Mouse (Mus musculus): ENCODE data around the gene Olfr608. TPM values are rescaled to one million over a fixed set of nuclear protein-coding genes. Genes with fewer than 3 reads are reported as not detected.
"Not testable (repeated sequence)": the region's sequence is repeated elsewhere in the genome, so short reads cannot be mapped to it uniquely, and the experiment has no call there.

The Olfr608 gene
- polyA plus RNA-seq (2014; fragmentation: Nextera tagmentation; extraction: Ambion mirVana): not detected in 2 replicates

GRCm38 (mm10) chr7:103469577-103469976 lies at the start of gene Olfr608:
Gene Olfr608, plus strand, starts transcription at chr7:103469877.
- no peak within 1 kb of the TSS for H3K9ac ChIP-seq (ENCODE audit: low read length)
- no peak within 1 kb of the TSS for H3K4me3 ChIP-seq (ENCODE audit: low read depth, low read length)
- no peak for ATAC-seq
- H3K4me1 ChIP-seq (ENCODE audit: control insufficient read depth, insufficient read depth, low read length): no peaks in the 10 kb centered on the region
- no peaks in the 10 kb centered on the region for H3K27me3 ChIP-seq (replicated peaks; ENCODE audit: control insufficient read depth, insufficient read depth, low read length)
- no peak within 1 kb of the TSS for H3K4me2 ChIP-seq (ENCODE audit: low read length)
- H3K9me3 ChIP-seq (replicated peaks; ENCODE audit: control insufficient read depth, low read length): no peaks in the 10 kb centered on the region
- H3K27ac ChIP-seq (ENCODE audit: low read depth, low read length): no peak within 1 kb of the TSS
- no peaks in the 10 kb centered on the region for H3K36me3 ChIP-seq (ENCODE audit: control insufficient read depth, insufficient read depth, low read length)
- no peak for DNase-seq (ENCODE audit: low spot score)

- no peaks in the 10 kb centered on the region for H3K4me1 ChIP-seq (ENCODE audit: control insufficient read depth, insufficient read depth, low read length)
- H3K9me3 ChIP-seq (replicated peaks; ENCODE audit: control insufficient read depth, low read length): no peaks in the 10 kb centered on the region
- DNase-seq (ENCODE audit: low spot score) (no peak), ATAC-seq (no peak)
- H3K27me3 ChIP-seq (replicated peaks; ENCODE audit: control insufficient read depth, insufficient read depth, low read length): no peaks in the 10 kb centered on the region
- 100% methylated on average over 1 of the region's 1 CpGs for WGBS
- H3K27ac ChIP-seq (ENCODE audit: low read depth, low read length): no peak within 1 kb of the TSS
- no peak within 1 kb of the TSS for H3K4me2 ChIP-seq (ENCODE audit: low read length)
- H3K4me3 ChIP-seq (ENCODE audit: low read depth, low read length): no peak within 1 kb of the TSS
- H3K36me3 ChIP-seq (ENCODE audit: control insufficient read depth, insufficient read depth, low read length): no peaks in the 10 kb centered on the region
- no peak within 1 kb of the TSS for H3K9ac ChIP-seq (ENCODE audit: low read length)
These were observed 24.3 kb upstream of the Olfr608 start, which contains the start of gene Olfr605 for GRCm38 (mm10) chr7:103445339-103445738. Gene Olfr605, minus strand, starts transcription at chr7:103445439.

GRCm38 (mm10) chr7:103448746-103449145 lies 20.9 kb upstream of the Olfr608 start, which contains the start of gene Olfr606:
Gene Olfr606, plus strand, starts transcription at chr7:103449046.
- ATAC-seq (no peak), DNase-seq (ENCODE audit: low spot score) (no peak)
- no peaks in the 10 kb centered on the region for H3K9me3 ChIP-seq (replicated peaks; ENCODE audit: control insufficient read depth, low read length)
- H3K27me3 ChIP-seq (replicated peaks; ENCODE audit: control insufficient read depth, insufficient read depth, low read length): no peaks in the 10 kb centered on the region
- 90% methylated on average over 2 of the region's 2 CpGs for WGBS
- H3K4me1 ChIP-seq (ENCODE audit: control insufficient read depth, insufficient read depth, low read length): no peaks in the 10 kb centered on the region
- no peak within 1 kb of the TSS for H3K27ac ChIP-seq (ENCODE audit: low read depth, low read length)
- no peaks in the 10 kb centered on the region for H3K36me3 ChIP-seq (ENCODE audit: control insufficient read depth, insufficient read depth, low read length)
- H3K4me2 ChIP-seq (ENCODE audit: low read length): no peak within 1 kb of the TSS
- H3K9ac ChIP-seq (ENCODE audit: low read length): no peak within 1 kb of the TSS
- no peak within 1 kb of the TSS for H3K4me3 ChIP-seq (ENCODE audit: low read depth, low read length)

GRCm38 (mm10) chr7:103460590-103460989 lies 9.1 kb upstream of the Olfr608 start:
- Histone ChIP-seq H3K27ac (ENCODE audit: low read depth, low read length) (no peak overlapping the region), H3K27me3 (replicated peaks; ENCODE audit: control insufficient read depth, insufficient read depth, low read length) (no peaks in the 10 kb centered on the region), H3K36me3 (ENCODE audit: control insufficient read depth, insufficient read depth, low read length) (no peaks in the 10 kb centered on the region), H3K9me3 (replicated peaks; ENCODE audit: control insufficient read depth, low read length) (no peaks in the 10 kb centered on the region), H3K9ac (ENCODE audit: low read length) (no peak overlapping the region), H3K4me2 (ENCODE audit: low read length) (no peak overlapping the region), H3K4me1 (ENCODE audit: control insufficient read depth, insufficient read depth, low read length) (no peaks in the 10 kb centered on the region), H3K4me3 (ENCODE audit: low read depth, low read length) (no peak overlapping the region)
- ATAC-seq: no peak
- DNase-seq (ENCODE audit: low spot score): no peak
- 91% methylated on average over 5 of the region's 5 CpGs for WGBS

- H3K9ac ChIP-seq (ENCODE audit: low read length); H3K27ac ChIP-seq (ENCODE audit: low read depth, low read length); H3K36me3 ChIP-seq (ENCODE audit: control insufficient read depth, insufficient read depth, low read length); H3K4me3 ChIP-seq (ENCODE audit: low read depth, low read length); H3K9me3 ChIP-seq (replicated peaks; ENCODE audit: control insufficient read depth, low read length); H3K4me1 ChIP-seq (ENCODE audit: control insufficient read depth, insufficient read depth, low read length); H3K27me3 ChIP-seq (replicated peaks; ENCODE audit: control insufficient read depth, insufficient read depth, low read length); ATAC-seq; H3K4me2 ChIP-seq (ENCODE audit: low read length): not testable (repeated sequence)
- 87% methylated on average over 9 of the region's 9 CpGs for WGBS
- DNase-seq (ENCODE audit: low spot score): peak; percentile 0
These were observed 7.4 kb downstream of the Olfr608 start for GRCm38 (mm10) chr7:103477106-103477505.

GRCm38 (mm10) chr7:103497962-103498361 lies 28.3 kb downstream of the Olfr608 start, which contains the start of gene Olfr609:
Gene Olfr609, minus strand, starts transcription at chr7:103498062.
- no peaks in the 10 kb centered on the region for H3K27me3 ChIP-seq (replicated peaks; ENCODE audit: control insufficient read depth, insufficient read depth, low read length)

GRCm38 (mm10) chr7:103512022-103512421 lies 42.3 kb downstream of the Olfr608 start, which contains the start of gene Olfr610:
Gene Olfr610, minus strand, starts transcription at chr7:103512122.
- no peaks in the 10 kb centered on the region for H3K27me3 ChIP-seq (replicated peaks; ENCODE audit: control insufficient read depth, insufficient read depth, low read length)
- H3K4me3 ChIP-seq (ENCODE audit: low read depth, low read length): no peak within 1 kb of the TSS
- 87% methylated on average over 2 of the region's 2 CpGs for WGBS
- H3K36me3 ChIP-seq (ENCODE audit: control insufficient read depth, insufficient read depth, low read length): no peaks in the 10 kb centered on the region
- H3K4me2 ChIP-seq (ENCODE audit: low read length): no peak within 1 kb of the TSS
- H3K4me1 ChIP-seq (ENCODE audit: control insufficient read depth, insufficient read depth, low read length): no peaks in the 10 kb centered on the region
- DNase-seq (ENCODE audit: low spot score) (no peak), ATAC-seq (no peak)
- no peak within 1 kb of the TSS for H3K9ac ChIP-seq (ENCODE audit: low read length)
- no peak within 1 kb of the TSS for H3K27ac ChIP-seq (ENCODE audit: low read depth, low read length)
- H3K9me3 ChIP-seq (replicated peaks; ENCODE audit: control insufficient read depth, low read length): no peaks in the 10 kb centered on the region

More at GRCm38 (mm10) chr7:103497962-103498361, 28.3 kb downstream of the Olfr608 start, which contains the start of gene Olfr609:
- Histone ChIP-seq H3K27ac (ENCODE audit: low read depth, low read length) (no peak within 1 kb of the TSS), H3K4me2 (ENCODE audit: low read length) (no peak within 1 kb of the TSS), H3K9ac (ENCODE audit: low read length) (no peak within 1 kb of the TSS), H3K4me3 (ENCODE audit: low read depth, low read length) (no peak within 1 kb of the TSS), H3K9me3 (replicated peaks; ENCODE audit: control insufficient read depth, low read length) (no peaks in the 10 kb centered on the region), H3K4me1 (ENCODE audit: control insufficient read depth, insufficient read depth, low read length) (no peaks in the 10 kb centered on the region), H3K36me3 (ENCODE audit: control insufficient read depth, insufficient read depth, low read length) (no peaks in the 10 kb centered on the region)
- WGBS: 73% methylated on average over 1 of the region's 1 CpGs
- ATAC-seq (no peak), DNase-seq (ENCODE audit: low spot score) (no peak)

- H3K4me1 ChIP-seq (ENCODE audit: control insufficient read depth, insufficient read depth, low read length); H3K9ac ChIP-seq (ENCODE audit: low read length); H3K27ac ChIP-seq (ENCODE audit: low read depth, low read length); H3K36me3 ChIP-seq (ENCODE audit: control insufficient read depth, insufficient read depth, low read length); H3K4me3 ChIP-seq (ENCODE audit: low read depth, low read length); DNase-seq (ENCODE audit: low spot score); H3K4me2 ChIP-seq (ENCODE audit: low read length); H3K9me3 ChIP-seq (replicated peaks; ENCODE audit: control insufficient read depth, low read length); ATAC-seq; H3K27me3 ChIP-seq (replicated peaks; ENCODE audit: control insufficient read depth, insufficient read depth, low read length): not testable (repeated sequence)
- 83% methylated on average over 1 of the region's 1 CpGs for WGBS
These were observed 51.1 kb downstream of the Olfr608 start, which contains the start of gene Olfr611 for GRCm38 (mm10) chr7:103520746-103521145. Gene Olfr611, minus strand, starts transcription at chr7:103520846.

Data from forebrain, embryonic 14.5 days (tissue).